Mouse (Mus musculus): ENCODE data around the gene Ctnnd1.

DNA sequence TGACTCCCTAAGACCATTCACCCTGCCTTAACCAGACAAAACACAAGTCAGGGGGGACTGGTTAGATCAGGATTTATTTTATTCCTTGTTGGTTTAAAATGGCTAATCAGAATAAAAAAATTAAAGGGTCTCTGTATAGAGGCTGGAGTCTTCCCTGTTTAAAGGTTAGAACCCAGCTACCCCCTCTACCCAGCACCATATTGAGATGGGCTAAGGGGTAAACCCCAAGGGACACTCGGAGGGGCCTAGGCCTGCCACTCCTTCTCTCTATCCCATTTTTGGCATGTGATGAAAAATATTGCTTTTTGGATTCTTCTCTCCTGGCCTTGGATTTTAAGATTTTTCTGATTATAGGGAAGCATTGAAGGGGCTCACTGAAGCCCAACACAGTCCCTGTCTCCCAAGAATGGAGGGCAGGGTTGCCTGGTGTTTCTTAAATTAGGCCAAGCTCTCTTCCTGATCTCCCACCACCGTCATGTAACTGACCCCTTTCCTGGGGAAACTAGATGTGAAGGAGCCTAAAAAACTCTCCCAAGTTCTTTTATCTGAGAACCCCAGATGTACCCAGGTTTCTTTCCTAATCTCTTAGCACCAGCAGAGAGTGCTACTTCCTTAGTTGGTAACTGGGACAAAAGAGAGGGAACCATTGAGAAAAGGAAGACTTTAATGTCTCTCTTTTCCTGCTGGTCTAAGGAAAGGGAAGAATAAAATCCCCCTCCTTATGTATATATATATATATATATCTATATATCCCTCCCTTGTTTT is 37.7 kb upstream of the Ctnnd1 start:
- TF ChIP-seq CTCF (IDR thresholded peaks at IDR 0.05) (no peak), EP300 (IDR thresholded peaks at IDR 0.05) (no peak)

Measured in lung, postnatal 0 days (tissue).